Comparison of ENCODE assay signal across 26 mouse cellular contexts in genomic region chr7:30023324-30023723, GRCm38 (mm10).
"Had no signal": no experiment of that assay in that cellular context is flagged by ENCODE, and none has a peak within 500 bp of the region (broad histone marks: within the 10 kb centered on the region; RNA-seq: fewer than 3 reads in every experiment).

No protein-coding gene starts in this region.

- H3K4me3 ChIP-seq: gastrocnemius, adult 2 months; heart, embryonic 13.5 days; heart, embryonic 15.5 days; hindbrain, embryonic 10.5 days; hindbrain, embryonic 12.5 days; intestine, embryonic 15.5 days; layer of hippocampus, adult 2 months; left cerebral cortex, adult 2 months; limb, embryonic 13.5 days; limb, embryonic 15.5 days; liver, embryonic 12.5 days had no signal

- H3K9me3 ChIP-seq: heart, embryonic 13.5 days; heart, embryonic 15.5 days; hindbrain, embryonic 10.5 days; hindbrain, embryonic 12.5 days; intestine, embryonic 15.5 days; limb, embryonic 13.5 days; limb, embryonic 15.5 days; liver, embryonic 12.5 days had no signal

- H3K9ac ChIP-seq: heart, embryonic 13.5 days; heart, embryonic 15.5 days; hindbrain, embryonic 12.5 days; hindbrain, embryonic 14.5 days; intestine, embryonic 15.5 days; limb, embryonic 13.5 days; limb, embryonic 15.5 days; liver, embryonic 12.5 days; liver, embryonic 14.5 days had no signal

- H3K27ac ChIP-seq: gastrocnemius, adult 2 months; heart, embryonic 13.5 days; heart, embryonic 15.5 days; hindbrain, embryonic 10.5 days; hindbrain, embryonic 12.5 days; hindbrain, embryonic 14.5 days; intestine, embryonic 15.5 days; layer of hippocampus, adult 2 months; left cerebral cortex, adult 2 months; limb, embryonic 13.5 days; limb, embryonic 15.5 days; liver, embryonic 12.5 days; liver, embryonic 14.5 days had no signal

- H3K27me3 ChIP-seq: heart, embryonic 13.5 days; heart, embryonic 15.5 days; hindbrain, embryonic 12.5 days; intestine, embryonic 15.5 days; limb, embryonic 13.5 days; limb, embryonic 15.5 days; liver, embryonic 12.5 days had no signal

- ATAC-seq: hindbrain, embryonic 16.5 days; inflammation-experienced regulatory T-cells, adult 6 months; intestine, embryonic 15.5 days; intestine, postnatal 0 days; liver, embryonic 12.5 days had no signal

- H3K4me1 ChIP-seq: heart, embryonic 13.5 days; hindbrain, embryonic 10.5 days; hindbrain, embryonic 12.5 days; intestine, embryonic 15.5 days; limb, embryonic 15.5 days; liver, embryonic 12.5 days had no signal

- DNase-seq: gastrocnemius, adult 2 months; gastrocnemius, postnatal 10 days; gastrocnemius, postnatal 25 days; heart, postnatal 14 days; heart, postnatal 36 days; kidney, adult 18-20 months; kidney, adult 8-10 months; kidney, postnatal 10 days; kidney, postnatal 25 days; kidney, postnatal 4 days; left cerebral cortex, postnatal 4 days had no signal
